Mouse (Mus musculus) hindbrain, embryonic 10.5 days (tissue): ENCODE results near the gene Dctpp1. TPM values are rescaled to one million over a fixed set of nuclear protein-coding genes. Genes with fewer than 3 reads are reported as not detected.

Experiments
- DNase-seq: peaks from one replicate; pipeline ENCODE4 v3.0.0-alpha.2; 2017; ENCODE audit warnings: low spot score
- H3K27ac ChIP-seq: fragments of 300-500 bp; sonication (generic); 2 replicates; pipeline ENCODE4 v1.5.1; 2016; ENCODE audit warnings: mild to moderate bottlenecking, moderate library complexity
- H3K27me3 ChIP-seq: fragments of 300-500 bp; sonication (generic); 2 replicates; pipeline ENCODE4 v1.6.1; 2016; ENCODE audit warnings: mild to moderate bottlenecking; ENCODE audit not compliant: poor library complexity, insufficient read depth, severe bottlenecking
- H3K36me3 ChIP-seq: fragments of 300-500 bp; sonication (generic); 2 replicates; pipeline ENCODE4 v1.6.1; 2016; ENCODE audit warnings: mild to moderate bottlenecking, moderate library complexity
- H3K4me1 ChIP-seq: fragments of 300-500 bp; sonication (generic); replicated peaks from 2 replicates; pipeline ENCODE4 v1.6.1; 2016; ENCODE audit warnings: mild to moderate bottlenecking
- H3K4me3 ChIP-seq: fragments of 300-500 bp; sonication (generic); 2 replicates; pipeline ENCODE4 v1.5.1; 2016; ENCODE audit warnings: mild to moderate bottlenecking, moderate library complexity
- H3K9me3 ChIP-seq: fragments of 300-500 bp; sonication (generic); 2 replicates; pipeline ENCODE4 v1.6.1; 2016; ENCODE audit warnings: mild to moderate bottlenecking, moderate library complexity
- WGBS: fragments of 180-500 bp; shearing (Covaris S2); methylation state at CpG from one replicate; pipeline ENCODE4 v1.1.7; 2016; 5-methylcytosine and 5-hydroxymethylcytosine counted together
- polyA plus RNA-seq: library from polyadenylated mRNA; unstranded; fragments of >200 nt; fragmentation: Nextera tagmentation; extraction: Ambion mirVana; gene quantifications from 2 replicates; pipeline ENCODE4 v1.2.1, GENCODE M21; 2016

Gene Dctpp1
- polyA plus RNA-seq: 284 and 329 TPM in 2 replicates

GRCm38 (mm10) chr7:127260309-127261111, at the start of gene Dctpp1:
Gene Dctpp1 (minus strand): TSS chr7:127260709.
- under 1% methylated on average over 50 of the region's 50 CpGs for WGBS
- peaks cover 24% of the 10 kb centered on the region for H3K4me1 ChIP-seq
- H3K36me3 ChIP-seq: peaks cover 34% of the 10 kb centered on the region
- H3K9me3 ChIP-seq: no peaks in the 10 kb centered on the region
- peak within 1 kb of the TSS; percentile 72 for H3K4me3 ChIP-seq
- peak; percentile 98 for DNase-seq
- no peaks in the 10 kb centered on the region for H3K27me3 ChIP-seq
- peak within 1 kb of the TSS; percentile 88 for H3K27ac ChIP-seq

- no peak overlapping the region for H3K27ac ChIP-seq
- no peaks in the 10 kb centered on the region; the same call in 1 of the 2 replicates for H3K4me1 ChIP-seq
- no peaks in the 10 kb centered on the region for H3K27me3 ChIP-seq
- WGBS: 71% methylated on average over 12 of the region's 12 CpGs
- no peaks in the 10 kb centered on the region for H3K36me3 ChIP-seq
- no peaks in the 10 kb centered on the region for H3K9me3 ChIP-seq
- H3K4me3 ChIP-seq: no peak overlapping the region
- DNase-seq: no peak
Observed at GRCm38 (mm10) chr7:127309951-127310350, 49.4 kb upstream of the Dctpp1 start.

GRCm38 (mm10) chr7:127308887-127309286, 48.4 kb upstream of the Dctpp1 start:
- H3K27me3 ChIP-seq: no peaks in the 10 kb centered on the region
- H3K4me3 ChIP-seq: no peak overlapping the region
- 68% methylated on average over 4 of the region's 4 CpGs for WGBS
- H3K4me1 ChIP-seq: no peaks in the 10 kb centered on the region; the same call in 1 of the 2 replicates
- no peak overlapping the region for H3K27ac ChIP-seq
- peak; percentile 53 for DNase-seq
- no peaks in the 10 kb centered on the region for H3K9me3 ChIP-seq
- H3K36me3 ChIP-seq: no peaks in the 10 kb centered on the region

GRCm38 (mm10) chr7:127308431-127308830, 47.9 kb upstream of the Dctpp1 start:
- no peaks in the 10 kb centered on the region; the same call in 1 of the 2 replicates for H3K4me1 ChIP-seq
- WGBS: 89% methylated on average over 2 of the region's 2 CpGs
- no peaks in the 10 kb centered on the region for H3K36me3 ChIP-seq
- no peak overlapping the region for H3K4me3 ChIP-seq
- H3K27ac ChIP-seq: no peak overlapping the region
- H3K27me3 ChIP-seq: no peaks in the 10 kb centered on the region
- no peaks in the 10 kb centered on the region for H3K9me3 ChIP-seq
- DNase-seq: no peak

- Histone ChIP-seq H3K9me3 (no peaks in the 10 kb centered on the region), H3K27ac (no peak overlapping the region), H3K27me3 (no peaks in the 10 kb centered on the region), H3K36me3 (no peaks in the 10 kb centered on the region), H3K4me1 (no peaks in the 10 kb centered on the region), H3K4me3 (no peak overlapping the region)
- WGBS: 85% methylated on average over 5 of the region's 5 CpGs
- no peak for DNase-seq
Observed at GRCm38 (mm10) chr7:127297586-127298193, 37.2 kb upstream of the Dctpp1 start.

- H3K4me1 ChIP-seq: no peaks in the 10 kb centered on the region
- no peak overlapping the region for H3K4me3 ChIP-seq
- H3K36me3 ChIP-seq: no peaks in the 10 kb centered on the region
- no peaks in the 10 kb centered on the region for H3K27me3 ChIP-seq
- H3K9me3 ChIP-seq: no peaks in the 10 kb centered on the region
- DNase-seq: no peak
- WGBS: 85% methylated on average over 5 of the region's 5 CpGs
- no peak overlapping the region for H3K27ac ChIP-seq
Observed at GRCm38 (mm10) chr7:127296786-127297555, 36.5 kb upstream of the Dctpp1 start.

GRCm38 (mm10) chr7:127296098-127296497, 35.6 kb upstream of the Dctpp1 start, which contains the start of gene Itgal:
Gene Itgal (plus strand): TSS chr7:127296260.
- DNase-seq: no peak
- H3K27me3 ChIP-seq: no peaks in the 10 kb centered on the region
- 84% methylated on average over 11 of the region's 11 CpGs for WGBS
- no peak within 1 kb of the TSS for H3K4me3 ChIP-seq
- H3K36me3 ChIP-seq: no peaks in the 10 kb centered on the region
- no peaks in the 10 kb centered on the region for H3K9me3 ChIP-seq
- no peak within 1 kb of the TSS for H3K27ac ChIP-seq
- no peaks in the 10 kb centered on the region for H3K4me1 ChIP-seq

- 72% methylated on average over 8 of the region's 8 CpGs for WGBS
- H3K36me3 ChIP-seq: no peaks in the 10 kb centered on the region
- peaks cover 20% of the 10 kb centered on the region for H3K9me3 ChIP-seq
- H3K4me3 ChIP-seq: no peak overlapping the region
- no peaks in the 10 kb centered on the region for H3K27me3 ChIP-seq
- H3K4me1 ChIP-seq: peaks cover 3% of the 10 kb centered on the region; the same call in 1 of the 2 replicates
- H3K27ac ChIP-seq: no peak overlapping the region
- no peak for DNase-seq
Observed at GRCm38 (mm10) chr7:127290142-127290541, 29.6 kb upstream of the Dctpp1 start.

- Histone ChIP-seq H3K4me3 (no peak overlapping the region), H3K27ac (no peak overlapping the region), H3K9me3 (peaks cover 20% of the 10 kb centered on the region), H3K27me3 (no peaks in the 10 kb centered on the region), H3K4me1 (peaks cover 3% of the 10 kb centered on the region; the same call in 1 of the 2 replicates), H3K36me3 (no peaks in the 10 kb centered on the region)
- no peak for DNase-seq
- 80% methylated on average over 2 of the region's 2 CpGs for WGBS
Observed at GRCm38 (mm10) chr7:127289306-127289705, 28.8 kb upstream of the Dctpp1 start.

GRCm38 (mm10) chr7:127287940-127288339, 27.4 kb upstream of the Dctpp1 start:
- DNase-seq: no peak
- H3K4me1 ChIP-seq: peaks cover 3% of the 10 kb centered on the region; the same call in 1 of the 2 replicates
- H3K9me3 ChIP-seq: peaks cover 20% of the 10 kb centered on the region
- no peak overlapping the region for H3K27ac ChIP-seq
- WGBS: 70% methylated on average over 1 of the region's 1 CpGs
- no peaks in the 10 kb centered on the region for H3K27me3 ChIP-seq
- no peak overlapping the region for H3K4me3 ChIP-seq
- H3K36me3 ChIP-seq: no peaks in the 10 kb centered on the region

GRCm38 (mm10) chr7:127285154-127285553, 24.6 kb upstream of the Dctpp1 start:
- Histone ChIP-seq H3K27me3 (no peaks in the 10 kb centered on the region), H3K9me3 (peaks cover 20% of the 10 kb centered on the region), H3K36me3 (no peaks in the 10 kb centered on the region), H3K27ac (no peak overlapping the region), H3K4me3 (no peak overlapping the region), H3K4me1 (peaks cover 3% of the 10 kb centered on the region; the same call in 1 of the 2 replicates)
- 62% methylated on average over 10 of the region's 10 CpGs for WGBS
- DNase-seq: no peak

GRCm38 (mm10) chr7:127282190-127282589, 21.7 kb upstream of the Dctpp1 start:
- WGBS: 82% methylated on average over 2 of the region's 2 CpGs
- DNase-seq: no peak
- no peak overlapping the region for H3K4me3 ChIP-seq
- peaks cover 8% of the 10 kb centered on the region; the same call in 1 of the 2 replicates for H3K9me3 ChIP-seq
- no peaks in the 10 kb centered on the region for H3K27me3 ChIP-seq
- peaks cover 15% of the 10 kb centered on the region for H3K4me1 ChIP-seq
- H3K36me3 ChIP-seq: no peaks in the 10 kb centered on the region
- H3K27ac ChIP-seq: no peak overlapping the region
